Mouse (Mus musculus) right cerebral cortex, postnatal 25 days (tissue): Measurements from ENCODE around the gene Cog1.

Experiments
- DNase-seq: peaks from one replicate; pipeline ENCODE4 v3.0.0; 2022

The Cog1 gene

GRCm38 (mm10) chr11:113708629-113709213 lies 59.8 kb downstream of the Cog1 start:
- no peak for DNase-seq

DNA sequence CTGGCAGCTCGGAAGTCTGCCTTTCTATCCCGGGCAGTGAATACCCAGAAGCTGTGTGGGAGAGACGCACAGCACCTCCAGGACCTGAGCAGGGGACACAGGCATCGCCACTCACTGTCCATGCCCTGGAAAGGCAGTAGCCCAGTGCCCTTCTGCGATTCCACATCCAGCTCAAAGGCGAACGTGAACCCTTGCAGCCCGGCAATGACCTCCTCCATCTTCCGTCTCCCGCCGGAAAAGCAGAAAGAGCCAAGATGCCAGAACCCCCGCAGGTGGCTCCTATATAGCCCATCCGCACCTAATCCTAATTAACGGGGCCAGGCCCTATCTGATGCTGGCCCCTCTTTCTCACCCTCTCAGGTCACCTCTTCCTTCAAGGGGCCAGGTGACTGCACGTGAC lies 60.3 kb downstream of the Cog1 start:
- DNase-seq, result no peak

DNA sequence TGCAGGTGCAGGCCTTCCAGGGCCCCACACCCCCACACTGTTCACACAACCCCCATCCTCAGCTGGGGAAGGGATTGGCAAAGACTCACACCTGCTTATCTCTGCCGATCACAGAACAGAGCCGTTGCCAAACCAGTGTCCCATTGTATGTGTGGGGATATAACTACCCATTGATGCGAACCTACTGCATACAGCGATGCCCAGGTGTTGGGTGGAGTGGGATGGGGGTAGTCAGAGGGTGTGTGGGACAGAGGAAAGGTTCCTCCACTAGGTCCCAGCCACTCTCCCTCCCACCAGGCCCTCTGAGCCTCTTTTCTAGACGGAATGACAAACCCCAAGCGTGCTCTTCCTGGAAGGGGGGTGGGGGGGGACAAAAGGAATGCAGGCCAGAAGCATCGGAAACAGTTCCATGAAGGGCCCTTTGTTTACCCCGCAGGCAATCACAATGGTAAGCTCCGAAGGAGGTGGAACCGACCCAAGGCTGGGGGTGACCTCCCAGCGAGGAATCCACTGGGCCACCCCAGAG lies 60.8 kb downstream of the Cog1 start, which contains the start of gene Cpsf4l:
Cpsf4l (minus strand) TSS at position 287 of the 526 bp plus-strand sequence.
- DNase-seq, result no peak

- DNase-seq, result no peak
Measured at GRCm38 (mm10) chr11:113710257-113710777, 61.3 kb downstream of the Cog1 start.

- no peak for DNase-seq
Measured at GRCm38 (mm10) chr11:113711061-113711460, 62.1 kb downstream of the Cog1 start.

GRCm38 (mm10) chr11:113715078-113715674 lies 66.2 kb downstream of the Cog1 start:
- no peak for DNase-seq

- DNase-seq, result no peak
Measured at GRCm38 (mm10) chr11:113716132-113716531, 67.2 kb downstream of the Cog1 start.
